Mouse (Mus musculus): ENCODE data around the gene Ccdc187. TPM values are rescaled to one million over a fixed set of nuclear protein-coding genes. Genes with fewer than 3 reads are reported as not detected.

The Ccdc187 gene
- polyA plus RNA-seq, 1 experiment from 2014 or later: 0.60 TPM

GRCm38 (mm10) chr2:26266066-26266742 lies 28.2 kb downstream of the Ccdc187 start:
- Histone ChIP-seq H3K4me1 (replicated peaks; ENCODE audit: control insufficient read depth, insufficient read depth, low read length) (no peaks in the 10 kb centered on the region), H3K4me2 (ENCODE audit: low read depth, low read length) (no peak overlapping the region), H3K9ac (ENCODE audit: low read length) (no peak overlapping the region), H3K36me3 (ENCODE audit: control insufficient read depth, insufficient read depth, low read length) (no peaks in the 10 kb centered on the region), H3K4me3 (ENCODE audit: low read length) (no peak overlapping the region), H3K9me3 (ENCODE audit: control insufficient read depth, low read length) (no peaks in the 10 kb centered on the region), H3K27me3 (ENCODE audit: control insufficient read depth, insufficient read depth, low read depth, low read length) (no peaks in the 10 kb centered on the region), H3K27ac (ENCODE audit: low read length) (no peak overlapping the region)
- WGBS: 66% methylated on average over 10 of the region's 10 CpGs
- no peak for ATAC-seq (ENCODE audit: low read depth)

- ATAC-seq (ENCODE audit: low read depth): 0 out of 2 replicates have a peak, but pooled peaks have one; percentile 31
- no peaks in the 10 kb centered on the region for H3K4me1 ChIP-seq (replicated peaks; ENCODE audit: control insufficient read depth, insufficient read depth, low read length)
- 67% methylated on average over 2 of the region's 2 CpGs for WGBS
These were observed 29.3 kb downstream of the Ccdc187 start for GRCm38 (mm10) chr2:26265095-26265494.

DNA sequence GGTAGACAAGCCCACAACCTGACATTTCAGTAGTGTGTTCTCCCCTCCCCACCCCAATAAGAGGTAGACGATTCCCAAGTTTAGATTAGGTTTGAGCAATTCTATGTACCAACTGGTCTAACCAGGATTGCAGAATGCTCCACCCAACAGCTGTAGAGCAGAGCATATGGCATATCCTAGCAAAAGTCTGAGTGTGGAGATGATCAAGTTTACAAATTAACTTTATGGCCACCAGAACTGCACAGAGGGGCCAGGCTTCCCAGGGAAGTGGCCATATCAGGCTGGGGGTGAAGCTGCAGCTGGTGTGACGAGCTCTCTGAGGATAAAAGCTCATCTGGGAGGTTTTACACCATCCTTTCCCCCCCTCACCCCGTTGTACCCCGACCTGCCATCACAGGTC lies 29.7 kb downstream of the Ccdc187 start:
- H3K27me3 ChIP-seq (ENCODE audit: control insufficient read depth, insufficient read depth, low read depth, low read length): no peaks in the 10 kb centered on the region
- no peaks in the 10 kb centered on the region for H3K36me3 ChIP-seq (ENCODE audit: control insufficient read depth, insufficient read depth, low read length)
- H3K27ac ChIP-seq (ENCODE audit: low read length): no peak overlapping the region
- H3K9ac ChIP-seq (ENCODE audit: low read length): no peak overlapping the region
- 60% methylated on average over 4 of the region's 4 CpGs for WGBS
- no peaks in the 10 kb centered on the region for H3K9me3 ChIP-seq (ENCODE audit: control insufficient read depth, low read length)
- H3K4me2 ChIP-seq (ENCODE audit: low read depth, low read length): no peak overlapping the region
- H3K4me3 ChIP-seq (ENCODE audit: low read length): no peak overlapping the region
- no peak for ATAC-seq (ENCODE audit: low read depth)
- no peaks in the 10 kb centered on the region for H3K4me1 ChIP-seq (replicated peaks; ENCODE audit: control insufficient read depth, insufficient read depth, low read length)

More at GRCm38 (mm10) chr2:26265095-26265494, 29.3 kb downstream of the Ccdc187 start:
- Histone ChIP-seq H3K36me3 (ENCODE audit: control insufficient read depth, insufficient read depth, low read length) (no peaks in the 10 kb centered on the region), H3K4me3 (ENCODE audit: low read length) (no peak overlapping the region), H3K4me2 (ENCODE audit: low read depth, low read length) (no peak overlapping the region), H3K27me3 (ENCODE audit: control insufficient read depth, insufficient read depth, low read depth, low read length) (no peaks in the 10 kb centered on the region), H3K9me3 (ENCODE audit: control insufficient read depth, low read length) (no peaks in the 10 kb centered on the region), H3K9ac (ENCODE audit: low read length) (no peak overlapping the region), H3K27ac (ENCODE audit: low read length) (no peak overlapping the region)

GRCm38 (mm10) chr2:26257315-26258096 lies 36.9 kb downstream of the Ccdc187 start:
- Histone ChIP-seq H3K36me3 (ENCODE audit: control insufficient read depth, insufficient read depth, low read length) (no peaks in the 10 kb centered on the region), H3K9ac (ENCODE audit: low read length) (no peak overlapping the region), H3K4me1 (replicated peaks; ENCODE audit: control insufficient read depth, insufficient read depth, low read length) (no peaks in the 10 kb centered on the region), H3K4me2 (ENCODE audit: low read depth, low read length) (no peak overlapping the region), H3K9me3 (ENCODE audit: control insufficient read depth, low read length) (no peaks in the 10 kb centered on the region), H3K27me3 (ENCODE audit: control insufficient read depth, insufficient read depth, low read depth, low read length) (no peaks in the 10 kb centered on the region), H3K27ac (ENCODE audit: low read length) (no peak overlapping the region), H3K4me3 (ENCODE audit: low read length) (no peak overlapping the region)
- no peak for ATAC-seq (ENCODE audit: low read depth)
- WGBS: 81% methylated on average over 16 of the region's 16 CpGs

GRCm38 (mm10) chr2:26254816-26255215 lies 39.5 kb downstream of the Ccdc187 start:
- Histone ChIP-seq H3K4me1 (replicated peaks; ENCODE audit: control insufficient read depth, insufficient read depth, low read length) (no peaks in the 10 kb centered on the region), H3K9me3 (ENCODE audit: control insufficient read depth, low read length) (no peaks in the 10 kb centered on the region), H3K9ac (ENCODE audit: low read length) (no peak overlapping the region), H3K4me3 (ENCODE audit: low read length) (no peak overlapping the region), H3K4me2 (ENCODE audit: low read depth, low read length) (no peak overlapping the region), H3K27me3 (ENCODE audit: control insufficient read depth, insufficient read depth, low read depth, low read length) (no peaks in the 10 kb centered on the region), H3K27ac (ENCODE audit: low read length) (no peak overlapping the region), H3K36me3 (ENCODE audit: control insufficient read depth, insufficient read depth, low read length) (no peaks in the 10 kb centered on the region)
- ATAC-seq (ENCODE audit: low read depth): no peak
- 62% methylated on average over 4 of the region's 4 CpGs for WGBS

- H3K9me3 ChIP-seq (ENCODE audit: control insufficient read depth, low read length): no peaks in the 10 kb centered on the region
- H3K9ac ChIP-seq (ENCODE audit: low read length): no peak overlapping the region
- no peaks in the 10 kb centered on the region for H3K27me3 ChIP-seq (ENCODE audit: control insufficient read depth, insufficient read depth, low read depth, low read length)
- no peak overlapping the region for H3K27ac ChIP-seq (ENCODE audit: low read length)
- H3K36me3 ChIP-seq (ENCODE audit: control insufficient read depth, insufficient read depth, low read length): no peaks in the 10 kb centered on the region
- WGBS: 53% methylated on average over 8 of the region's 8 CpGs
- no peak overlapping the region for H3K4me3 ChIP-seq (ENCODE audit: low read length)
- ATAC-seq (ENCODE audit: low read depth): no peak
- H3K4me1 ChIP-seq (replicated peaks; ENCODE audit: control insufficient read depth, insufficient read depth, low read length): no peaks in the 10 kb centered on the region
- no peak overlapping the region for H3K4me2 ChIP-seq (ENCODE audit: low read depth, low read length)
These were observed 41.7 kb downstream of the Ccdc187 start for GRCm38 (mm10) chr2:26252514-26253206.

- no peak overlapping the region for H3K27ac ChIP-seq (ENCODE audit: low read length)
- no peak overlapping the region for H3K9ac ChIP-seq (ENCODE audit: low read length)
- no peaks in the 10 kb centered on the region for H3K27me3 ChIP-seq (ENCODE audit: control insufficient read depth, insufficient read depth, low read depth, low read length)
- no peaks in the 10 kb centered on the region for H3K4me1 ChIP-seq (replicated peaks; ENCODE audit: control insufficient read depth, insufficient read depth, low read length)
- ATAC-seq (ENCODE audit: low read depth): no peak
- H3K4me3 ChIP-seq (ENCODE audit: low read length): no peak overlapping the region
- no peaks in the 10 kb centered on the region for H3K36me3 ChIP-seq (ENCODE audit: control insufficient read depth, insufficient read depth, low read length)
- 38% methylated on average over 3 of the region's 3 CpGs for WGBS
- no peaks in the 10 kb centered on the region for H3K9me3 ChIP-seq (ENCODE audit: control insufficient read depth, low read length)
- H3K4me2 ChIP-seq (ENCODE audit: low read depth, low read length): no peak overlapping the region
These were observed 46.8 kb downstream of the Ccdc187 start for GRCm38 (mm10) chr2:26247531-26247930.

GRCm38 (mm10) chr2:26240841-26241240 lies 53.5 kb downstream of the Ccdc187 start:
- Histone ChIP-seq H3K4me1 (replicated peaks; ENCODE audit: control insufficient read depth, insufficient read depth, low read length) (peaks cover 18% of the 10 kb centered on the region), H3K4me3 (ENCODE audit: low read length) (no peak overlapping the region), H3K27me3 (ENCODE audit: control insufficient read depth, insufficient read depth, low read depth, low read length) (no peaks in the 10 kb centered on the region), H3K9me3 (ENCODE audit: control insufficient read depth, low read length) (no peaks in the 10 kb centered on the region), H3K4me2 (ENCODE audit: low read depth, low read length) (no peak overlapping the region), H3K36me3 (ENCODE audit: control insufficient read depth, insufficient read depth, low read length) (no peaks in the 10 kb centered on the region), H3K27ac (ENCODE audit: low read length) (no peak overlapping the region), H3K9ac (ENCODE audit: low read length) (no peak overlapping the region)
- ATAC-seq (ENCODE audit: low read depth): 0 out of 2 replicates have a peak, but pooled peaks have one; percentile 42
- WGBS: 42% methylated on average over 3 of the region's 3 CpGs

- Histone ChIP-seq H3K4me3 (ENCODE audit: low read length) (no peak overlapping the region), H3K27ac (ENCODE audit: low read length) (no peak overlapping the region; the same call in 1 of the 2 replicates)
- ATAC-seq (ENCODE audit: low read depth): peak; percentile 29; the same call in 1 of the 2 replicates
These were observed 54.0 kb downstream of the Ccdc187 start for GRCm38 (mm10) chr2:26240330-26240729.

More at GRCm38 (mm10) chr2:26240330-26240729, 54.0 kb downstream of the Ccdc187 start:
- H3K36me3 ChIP-seq (ENCODE audit: control insufficient read depth, insufficient read depth, low read length): no peaks in the 10 kb centered on the region
- H3K9ac ChIP-seq (ENCODE audit: low read length): no peak overlapping the region
- WGBS: 29% methylated on average over 9 of the region's 9 CpGs
- H3K4me2 ChIP-seq (ENCODE audit: low read depth, low read length): no peak overlapping the region
- H3K4me1 ChIP-seq (replicated peaks; ENCODE audit: control insufficient read depth, insufficient read depth, low read length): peaks cover 18% of the 10 kb centered on the region
- H3K27me3 ChIP-seq (ENCODE audit: control insufficient read depth, insufficient read depth, low read depth, low read length): no peaks in the 10 kb centered on the region
- no peaks in the 10 kb centered on the region for H3K9me3 ChIP-seq (ENCODE audit: control insufficient read depth, low read length)

Data from lung, embryonic 16.5 days (tissue).